Mouse (Mus musculus) intestine, embryonic 14.5 days (tissue): ENCODE measurements around the gene Samm50. TPM values are rescaled to one million over a fixed set of nuclear protein-coding genes. Genes with fewer than 3 reads are reported as not detected.
"Not testable (repeated sequence)": the region's sequence is repeated elsewhere in the genome, so short reads cannot be mapped to it uniquely, and the experiment has no call there.

Experiments
- ATAC-seq: fragments of 200-750 bp; cut with Nextera tagmentation; replicated peaks from 2 replicates; pipeline ENCODE4 v1.8.0; 2017; ENCODE audit warnings: low read depth, moderate number of reproducible peaks, moderate TSS enrichment, moderate library complexity; ENCODE audit not compliant: low FRiP score, low TSS enrichment
- DNase-seq: peaks from one replicate; pipeline ENCODE4 v3.0.0-alpha.2; 2018; ENCODE audit warnings: low spot score
- H3K27ac ChIP-seq: fragments of 300-500 bp; sonication (generic); 2 replicates; pipeline ENCODE4 v1.5.1; 2014; ENCODE audit warnings: low read depth, mild to moderate bottlenecking, control low read depth
- H3K27me3 ChIP-seq: fragments of 300-500 bp; sonication (generic); replicated peaks from 2 replicates; pipeline ENCODE4 v1.6.1; 2014; ENCODE audit warnings: low read length, control low read depth; ENCODE audit not compliant: control insufficient read depth, insufficient read depth
- H3K36me3 ChIP-seq: fragments of 300-500 bp; sonication (generic); 2 replicates; pipeline ENCODE4 v1.6.1; 2014; ENCODE audit warnings: low read length, control low read depth; ENCODE audit not compliant: control insufficient read depth, insufficient read depth
- H3K4me1 ChIP-seq: fragments of 300-500 bp; sonication (generic); replicated peaks from 2 replicates; pipeline ENCODE4 v1.6.1; 2014; ENCODE audit warnings: low read length, control low read depth, mixed read lengths; ENCODE audit not compliant: control insufficient read depth, insufficient read depth
- H3K4me2 ChIP-seq: fragments of 300-500 bp; sonication (generic); 2 replicates; pipeline ENCODE4 v1.6.1; 2014; ENCODE audit warnings: low read length
- H3K4me3 ChIP-seq: fragments of 300-500 bp; sonication (generic); 2 replicates; pipeline ENCODE4 v1.5.1; 2014; ENCODE audit warnings: low read depth, low read length, control low read depth, mixed read lengths
- H3K9ac ChIP-seq: fragments of 300-500 bp; sonication (generic); 2 replicates; pipeline ENCODE4 v1.6.1; 2014; ENCODE audit warnings: mild to moderate bottlenecking, low read length
- H3K9me3 ChIP-seq: fragments of 300-500 bp; sonication (generic); 2 replicates; pipeline ENCODE4 v1.6.1; 2016; ENCODE audit warnings: low read length, control low read depth; ENCODE audit not compliant: control insufficient read depth
- WGBS: fragments of 180-500 bp; shearing (Covaris S2); extraction: QIAGEN DNeasy Blood & Tissue Kit; methylation state at CpG from one replicate; pipeline ENCODE4 v1.1.7; 2014; 5-methylcytosine and 5-hydroxymethylcytosine counted together
- polyA plus RNA-seq: library from polyadenylated mRNA; unstranded; fragments of >200 nt; fragmentation: Nextera tagmentation; extraction: Ambion mirVana; gene quantifications from 2 replicates; pipeline ENCODE4 v1.2.1, GENCODE M21; 2014

Samm50 gene
- polyA plus RNA-seq = 88.5 and 89.2 TPM in 2 replicates

DNA sequence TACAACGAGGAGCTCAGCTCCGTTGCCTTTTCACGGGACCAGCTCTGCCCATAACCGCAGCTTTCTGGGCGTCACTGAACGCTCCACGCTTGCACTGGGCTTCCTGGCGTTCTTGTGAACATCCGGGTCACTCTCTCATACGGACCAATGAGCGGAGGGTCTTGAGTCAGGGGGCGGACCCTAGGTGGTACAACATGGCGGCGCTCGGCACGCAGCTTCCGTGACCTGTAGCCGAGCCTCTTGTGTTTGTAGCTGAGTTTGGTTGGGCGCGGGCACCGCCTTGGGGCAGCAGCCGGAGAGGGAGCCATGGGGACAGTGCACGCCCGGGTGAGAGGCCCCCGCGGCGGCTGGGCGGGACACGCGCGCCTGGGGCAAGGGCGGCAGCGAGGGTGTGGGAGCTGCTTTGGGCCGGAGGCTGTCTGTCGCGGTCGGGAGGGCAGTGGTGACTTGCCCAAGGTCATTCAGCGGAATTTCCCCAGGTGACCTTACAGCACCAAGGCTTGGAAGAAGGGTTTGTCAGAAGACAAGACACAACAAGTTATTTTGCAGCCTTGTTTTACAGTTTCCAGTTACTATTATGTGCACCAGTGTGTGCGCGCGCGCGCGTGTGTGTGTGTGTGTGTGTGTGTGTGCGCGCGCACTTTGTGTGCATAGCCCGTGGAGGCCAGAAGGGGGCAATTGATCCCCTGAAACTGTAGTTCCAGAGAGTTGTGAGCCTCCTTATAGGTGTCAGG is at the start of gene Samm50:
Gene Samm50, plus strand, starts transcription at position 184 of the 734 bp plus-strand sequence.
- 0 out of 2 replicates have a peak, but pooled peaks cover 11% of the 10 kb centered on the region for H3K4me1 ChIP-seq
- no peaks in the 10 kb centered on the region for H3K27me3 ChIP-seq
- peak within 1 kb of the TSS; percentile 73 for H3K4me2 ChIP-seq
- H3K9ac ChIP-seq = peak within 1 kb of the TSS; percentile 88
- ATAC-seq (peak; percentile 97), DNase-seq (peak; percentile 93)
- WGBS = 4% methylated on average over 48 of the region's 48 CpGs
- peak within 1 kb of the TSS; percentile 79 for H3K4me3 ChIP-seq
- peaks cover 28% of the 10 kb centered on the region for H3K36me3 ChIP-seq
- H3K9me3 ChIP-seq = no peaks in the 10 kb centered on the region
- H3K27ac ChIP-seq = peak within 1 kb of the TSS; percentile 87

DNA sequence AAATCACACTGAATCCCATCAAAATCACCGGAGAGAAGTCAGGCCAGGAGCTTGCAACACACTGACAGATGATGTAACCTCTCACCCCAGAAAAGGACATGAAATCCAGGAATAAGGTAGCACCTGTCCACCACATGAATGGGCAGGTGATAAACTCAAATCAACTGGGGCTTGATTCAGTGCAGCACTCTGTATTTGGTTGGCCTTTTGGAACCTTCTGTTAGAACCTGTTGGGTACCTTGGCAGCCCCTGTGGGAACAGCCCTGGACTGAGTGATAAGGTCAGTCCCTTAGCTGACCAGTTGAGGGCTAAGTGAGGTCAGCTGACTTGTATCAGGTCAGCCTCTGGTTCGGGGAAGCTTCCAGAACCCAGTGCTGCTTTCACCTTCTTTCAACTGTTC is 35.9 kb upstream of the Samm50 start:
- Histone ChIP-seq H3K4me3 (no peak overlapping the region), H3K27ac (no peak overlapping the region), H3K36me3 (no peaks in the 10 kb centered on the region), H3K27me3 (no peaks in the 10 kb centered on the region), H3K9ac (no peak overlapping the region), H3K4me2 (no peak overlapping the region), H3K9me3 (no peaks in the 10 kb centered on the region), H3K4me1 (no peaks in the 10 kb centered on the region)
- 93% methylated on average over 2 of the region's 2 CpGs for WGBS
- no peak for ATAC-seq
- DNase-seq = no peak

DNA sequence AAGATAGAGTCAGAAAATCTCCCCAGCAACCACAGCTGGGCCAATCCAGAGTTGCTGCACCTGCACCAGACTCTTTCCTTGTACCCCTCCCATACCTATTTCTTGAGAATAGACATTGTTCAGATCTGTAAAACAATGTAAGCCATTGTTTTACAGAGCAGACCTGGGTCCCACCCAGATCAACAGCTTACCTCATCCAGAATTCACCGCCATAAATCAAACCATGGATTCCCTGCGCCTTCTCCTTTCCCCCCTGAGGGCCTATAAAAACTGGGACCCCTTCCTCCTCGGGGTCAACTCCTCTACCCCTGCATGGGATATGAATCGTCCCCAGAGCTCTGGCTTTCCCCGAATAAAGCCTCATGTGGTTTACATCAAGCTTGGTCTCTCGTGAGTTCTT is 34.5 kb upstream of the Samm50 start:
- not testable (repeated sequence) for H3K4me2 ChIP-seq, H3K27ac ChIP-seq, H3K9ac ChIP-seq, H3K27me3 ChIP-seq, ATAC-seq, DNase-seq, H3K36me3 ChIP-seq, H3K9me3 ChIP-seq, H3K4me1 ChIP-seq, H3K4me3 ChIP-seq
- 71% methylated on average over 6 of the region's 6 CpGs for WGBS

DNA sequence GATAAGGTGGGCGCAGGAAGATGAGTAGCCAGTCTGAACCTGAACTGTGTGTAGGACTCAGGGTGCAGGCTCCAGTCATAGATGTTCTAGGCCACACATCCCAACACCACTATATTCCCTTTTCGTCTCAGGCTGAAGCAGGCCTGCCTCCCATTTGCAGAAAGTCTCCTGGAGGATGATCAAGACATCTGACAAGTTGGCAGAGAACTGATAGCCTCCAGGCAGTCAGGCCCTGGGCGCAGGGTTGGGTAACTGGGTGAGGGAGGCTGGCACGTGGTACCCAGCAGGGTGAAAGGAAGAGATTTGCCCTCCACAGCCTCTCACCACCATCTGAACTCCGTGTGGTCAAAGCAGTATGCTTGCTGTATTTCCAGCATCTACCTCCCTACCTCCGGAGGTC is 30.2 kb upstream of the Samm50 start:
- H3K9ac ChIP-seq = no peak overlapping the region
- ATAC-seq (no peak), DNase-seq (no peak)
- H3K9me3 ChIP-seq = no peaks in the 10 kb centered on the region
- H3K36me3 ChIP-seq = no peaks in the 10 kb centered on the region
- no peaks in the 10 kb centered on the region for H3K27me3 ChIP-seq
- no peak overlapping the region for H3K27ac ChIP-seq
- 79% methylated on average over 6 of the region's 6 CpGs for WGBS
- no peak overlapping the region for H3K4me3 ChIP-seq
- H3K4me1 ChIP-seq = no peaks in the 10 kb centered on the region
- no peak overlapping the region for H3K4me2 ChIP-seq

DNA sequence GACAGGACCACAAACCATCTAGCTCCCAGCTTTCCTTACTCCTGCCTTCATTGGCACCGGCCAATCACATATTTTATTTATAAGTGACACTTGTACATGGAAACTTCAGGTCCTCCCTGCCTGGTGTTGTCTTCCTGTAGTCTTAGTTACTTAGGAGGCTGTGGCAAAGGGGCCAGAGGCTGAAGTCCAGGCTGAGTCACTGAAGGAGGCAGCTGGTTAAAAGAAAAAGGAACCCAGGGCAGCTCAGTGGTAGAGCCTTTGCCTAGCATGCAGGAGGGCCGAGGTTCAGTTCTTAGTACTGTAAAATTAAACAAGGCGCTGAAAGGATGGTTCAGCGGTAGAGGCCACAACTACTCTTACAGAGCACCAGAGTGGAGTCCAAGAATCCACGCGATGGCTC is 25.2 kb upstream of the Samm50 start:
- DNase-seq (no peak), ATAC-seq (no peak)
- 74% methylated on average over 6 of the region's 6 CpGs for WGBS

DNA sequence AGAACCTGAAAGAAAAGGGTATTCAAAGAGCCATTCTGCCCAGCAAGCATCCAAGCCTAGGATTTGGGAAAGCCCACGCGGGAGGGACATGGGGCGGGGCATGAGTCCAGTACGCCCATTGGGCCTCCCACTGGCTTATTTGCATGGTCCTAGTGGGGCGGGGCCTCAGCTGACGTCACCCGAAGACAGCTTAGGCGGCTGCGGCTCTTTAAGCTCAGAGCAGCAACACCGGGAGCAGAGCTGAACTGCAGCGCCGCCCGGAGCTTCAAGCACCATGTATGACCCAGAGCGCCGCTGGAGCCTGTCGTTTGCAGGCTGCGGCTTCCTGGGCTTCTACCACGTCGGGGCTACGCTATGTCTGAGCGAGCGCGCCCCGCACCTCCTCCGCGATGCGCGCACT is 24.4 kb upstream of the Samm50 start, which contains the start of gene Pnpla3:
Gene Pnpla3, plus strand, starts transcription at position 238 of the 400 bp plus-strand sequence.
- no peaks in the 10 kb centered on the region for H3K9me3 ChIP-seq
- H3K27ac ChIP-seq = no peak within 1 kb of the TSS
- H3K4me2 ChIP-seq = peak within 1 kb of the TSS; percentile 97
- peak within 1 kb of the TSS; percentile 43 for H3K9ac ChIP-seq
- H3K4me3 ChIP-seq = peak within 1 kb of the TSS; percentile 46
- WGBS = under 1% methylated on average over 28 of the region's 28 CpGs
- H3K36me3 ChIP-seq = no peaks in the 10 kb centered on the region
- peaks cover 9% of the 10 kb centered on the region for H3K4me1 ChIP-seq
- peaks cover 12% of the 10 kb centered on the region for H3K27me3 ChIP-seq
- ATAC-seq (peak; percentile 98), DNase-seq (peak; percentile 94)

More for the DNA sequence above, 25.2 kb upstream of the Samm50 start:
- Histone ChIP-seq H3K9ac (no peak overlapping the region), H3K9me3 (no peaks in the 10 kb centered on the region), H3K4me2 (no peak overlapping the region), H3K27me3 (peaks cover 12% of the 10 kb centered on the region), H3K27ac (no peak overlapping the region), H3K4me3 (no peak overlapping the region), H3K36me3 (no peaks in the 10 kb centered on the region), H3K4me1 (peaks cover 9% of the 10 kb centered on the region)

DNA sequence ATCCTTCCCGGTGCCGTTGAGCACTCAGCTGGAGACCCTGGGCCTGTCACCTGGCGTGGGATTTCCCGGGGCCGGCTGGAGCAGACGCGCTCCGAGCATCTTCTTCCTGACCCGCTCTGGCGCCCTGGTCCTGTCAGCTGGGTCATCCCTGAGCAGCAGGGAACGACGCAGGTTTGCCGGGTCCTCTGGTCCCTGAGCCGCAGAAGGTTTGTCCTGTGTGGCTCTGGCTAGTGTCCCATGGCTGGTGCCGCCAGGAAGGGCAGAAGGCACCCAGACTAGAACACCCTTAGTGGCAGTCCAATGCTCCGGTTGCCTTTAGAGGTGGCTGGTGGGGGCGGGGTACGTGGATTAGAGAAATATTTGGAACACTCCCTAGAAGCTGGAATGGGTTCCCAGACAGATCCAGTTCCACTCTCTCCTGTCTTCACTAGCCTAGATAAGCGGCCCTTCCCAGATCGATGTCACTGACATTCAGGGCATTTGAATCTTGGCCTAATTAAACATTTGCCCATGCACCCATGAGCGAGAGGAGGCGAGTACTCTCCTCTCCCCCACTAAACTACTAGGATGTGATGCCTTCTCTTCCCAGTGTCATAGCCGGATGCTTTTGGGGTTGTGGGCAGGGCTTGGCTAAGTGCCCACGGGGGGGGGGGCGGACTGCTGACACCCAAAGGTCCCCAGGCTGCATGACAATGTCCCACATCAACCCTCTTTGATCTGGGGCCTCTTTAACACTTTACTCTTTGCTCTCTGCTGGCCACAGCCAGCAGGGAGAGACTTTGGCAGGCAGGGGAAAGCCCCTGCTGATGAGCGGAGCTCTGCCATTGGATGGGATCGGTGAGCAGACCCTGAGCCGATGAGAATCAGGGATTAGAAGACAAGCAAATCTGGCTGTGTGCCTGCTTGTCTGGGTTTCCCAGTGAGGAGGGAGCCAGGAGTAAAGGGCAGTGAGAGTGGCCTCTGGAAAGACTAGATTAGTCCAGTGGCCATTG is 23.6 kb upstream of the Samm50 start:
- Histone ChIP-seq H3K27ac (no peak overlapping the region), H3K4me1 (peaks cover 9% of the 10 kb centered on the region), H3K9me3 (no peaks in the 10 kb centered on the region), H3K36me3 (no peaks in the 10 kb centered on the region), H3K27me3 (peaks cover 12% of the 10 kb centered on the region), H3K4me3 (peak overlapping the region; percentile 46), H3K4me2 (peak overlapping the region; percentile 97), H3K9ac (peak overlapping the region; percentile 43)
- 2% methylated on average over 28 of the region's 28 CpGs for WGBS
- peak; percentile 26; the same call in 1 of the 2 replicates for ATAC-seq
- peak; percentile 56 for DNase-seq

DNA sequence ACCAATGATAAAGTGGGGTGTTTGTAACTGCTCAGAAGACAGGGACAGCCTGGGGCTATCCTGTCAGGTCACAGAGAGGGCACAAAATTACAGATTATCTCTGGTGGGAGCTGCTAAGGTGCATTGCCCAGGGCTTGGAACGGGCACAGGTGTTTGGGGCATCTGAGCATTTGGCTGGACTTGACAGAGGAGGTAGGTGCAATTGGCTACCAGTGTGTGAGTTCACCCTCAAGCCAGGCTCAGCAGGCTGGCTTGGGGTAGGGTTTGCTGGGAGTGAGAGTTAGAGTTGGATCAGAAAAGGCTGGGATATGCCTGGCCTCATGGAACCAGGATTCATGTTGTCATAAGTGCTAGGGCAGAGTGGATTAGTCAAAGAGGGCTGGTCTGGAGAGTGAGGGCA is 22.5 kb upstream of the Samm50 start:
- Histone ChIP-seq H3K27ac (no peak overlapping the region), H3K9ac (no peak overlapping the region), H3K9me3 (no peaks in the 10 kb centered on the region), H3K4me1 (peaks cover 9% of the 10 kb centered on the region), H3K4me2 (no peak overlapping the region), H3K36me3 (no peaks in the 10 kb centered on the region), H3K4me3 (no peak overlapping the region), H3K27me3 (peaks cover 12% of the 10 kb centered on the region)
- DNase-seq = no peak
- no peak for ATAC-seq
- WGBS = 64% methylated on average over 1 of the region's 1 CpGs
